Comparison of ENCODE assay signal across 8 mouse cellular contexts in the genomic region with DNA sequence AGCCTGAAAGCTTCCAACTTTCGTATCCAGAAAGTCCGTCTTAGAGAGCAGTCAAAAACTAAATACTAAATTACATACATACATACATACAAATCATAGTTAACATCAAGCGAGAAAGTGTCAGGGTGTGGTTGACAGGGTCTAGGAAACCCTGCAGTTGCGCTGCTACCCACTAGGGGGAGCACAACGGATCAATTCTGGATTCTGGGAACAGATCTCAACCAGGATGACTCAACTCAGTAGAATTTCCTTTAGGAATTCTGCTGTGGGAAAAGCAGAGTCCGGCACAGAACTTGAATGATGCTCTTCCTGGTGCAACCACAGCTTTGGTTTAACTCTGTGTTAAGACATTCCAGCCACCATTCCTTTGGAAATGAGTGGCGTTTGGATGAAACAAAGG. TPM values are rescaled to one million over a fixed set of nuclear protein-coding genes. Genes with fewer than 3 reads are reported as not detected.
A peak's percentile ranks its signal among the peaks of the same experiment; 100 is the strongest.
DNase-seq lines count a peak whose midpoint lies in the region; ATAC-seq and TF ChIP-seq lines count a peak whose summit lies in the region.

No protein-coding gene starts in this region.

- no peak overlapping the region for H3K9ac ChIP-seq in forebrain, embryonic 16.5 days (replicated peaks; ENCODE audit: low read depth, low read length)

- no peaks in the 10 kb centered on the region for H3K36me3 ChIP-seq in forebrain, embryonic 10.5 days (replicated peaks)
- no peaks in the 10 kb centered on the region for H3K36me3 ChIP-seq in forebrain, embryonic 16.5 days (ENCODE audit: control insufficient read depth, insufficient read depth)

- no peak overlapping the region for H3K4me3 ChIP-seq in forebrain, embryonic 10.5 days
- no peak overlapping the region for H3K4me3 ChIP-seq in forebrain, embryonic 16.5 days (replicated peaks; ENCODE audit: low read length)
- no peak overlapping the region for H3K4me3 ChIP-seq in left cerebral cortex, adult 2 months

- no peak overlapping the region for H3K4me2 ChIP-seq in forebrain, embryonic 16.5 days (ENCODE audit: low read length)

- no peak for ATAC-seq in forebrain, embryonic 16.5 days

- H3K27ac ChIP-seq in forebrain, embryonic 10.5 days = no peak overlapping the region
- H3K27ac ChIP-seq in forebrain, embryonic 16.5 days (ENCODE audit: low read length) = no peak overlapping the region
- no peak overlapping the region for H3K27ac ChIP-seq in left cerebral cortex, adult 2 months

- TF ChIP-seq CTCF in left cerebral cortex, adult 2 months (IDR thresholded peaks at IDR 0.05) = peak; percentile 90

- intact Hi-C loops in heart, postnatal 36 days (cut with DNase I) = no loop called here
- intact Hi-C loops in left cerebral cortex, adult 2 months (cut with DNase I) = no loop called here

- DNase-seq in forebrain, embryonic 10.5 days (ENCODE audit: extremely low spot score, low spot score) = peak; percentile 53
- DNase-seq in adrenal gland, postnatal 10 days = peak; percentile 82
- DNase-seq in forelimb bud, embryonic 11.5 days (ENCODE audit: low read depth, low spot score) = peak; percentile 59
- peak; percentile 78 to 79 for DNase-seq in heart, postnatal 36 days
- DNase-seq in left cerebral cortex, adult 2 months (ENCODE audit: extremely low spot score in 1 of 2, low spot score in 2 of 2) = peak; percentile 48 to 66
- DNase-seq in naive thymus-derived CD4-positive, alpha-beta T cell, adult 2 months (ENCODE audit: low read depth) = peak; percentile 54
- DNase-seq in thymus, postnatal 25 days = peak; percentile 46

- WGBS in forebrain, embryonic 10.5 days = 45% methylated on average over 7 of the region's 7 CpGs
- WGBS in forebrain, embryonic 16.5 days = 42% methylated on average over 7 of the region's 7 CpGs

- H3K27me3 ChIP-seq in forebrain, embryonic 10.5 days (ENCODE audit: poor library complexity, severe bottlenecking) = peaks cover 14% of the 10 kb centered on the region
- no peaks in the 10 kb centered on the region for H3K27me3 ChIP-seq in forebrain, embryonic 16.5 days (replicated peaks; ENCODE audit: control insufficient read depth, insufficient read depth, low read length)

- no peaks in the 10 kb centered on the region for H3K9me3 ChIP-seq in forebrain, embryonic 10.5 days
- H3K9me3 ChIP-seq in forebrain, embryonic 16.5 days (ENCODE audit: control insufficient read depth, low read length) = no peaks in the 10 kb centered on the region

- peaks cover 5% of the 10 kb centered on the region for H3K4me1 ChIP-seq in forebrain, embryonic 10.5 days
- H3K4me1 ChIP-seq in forebrain, embryonic 16.5 days (replicated peaks; ENCODE audit: control insufficient read depth, insufficient read depth, low read length) = peaks cover 10% of the 10 kb centered on the region

RNA-seq across cellular contexts. Expression of a gene that starts 2.3 kb away (rescaled TPM):
- polyA plus RNA-seq in forebrain, embryonic 10.5 days (2016; fragmentation: Nextera tagmentation; extraction: Ambion mirVana) = 211 and 229 TPM in 2 replicates
- 104 and 129 TPM in 2 replicates for polyA plus RNA-seq in forebrain, embryonic 16.5 days (2015; fragmentation: Nextera tagmentation; extraction: Ambion mirVana)
- 100 to 1,000 TPM; 210 to 249 TPM for total RNA-seq in adrenal gland, postnatal 10 days (2021)
- 10 to 100 TPM; 75.4 to 89.0 TPM for total RNA-seq in heart, postnatal 36 days (2021)
- total RNA-seq in left cerebral cortex, adult 2 months (2021) = 10 to 100 TPM in 1 of 2 experiments, 1 to 10 TPM in 1; 8.0 to 11.0 TPM

RNA-seq across cellular contexts. Expression of a gene that starts 32.3 kb away (rescaled TPM):
- polyA plus RNA-seq in forebrain, embryonic 10.5 days (2016; fragmentation: Nextera tagmentation; extraction: Ambion mirVana) = 93.1 and 94.7 TPM in 2 replicates
- 117 and 124 TPM in 2 replicates for polyA plus RNA-seq in forebrain, embryonic 16.5 days (2015; fragmentation: Nextera tagmentation; extraction: Ambion mirVana)
- 100 to 1,000 TPM; 204 to 207 TPM for total RNA-seq in adrenal gland, postnatal 10 days (2021)
- 100 to 1,000 TPM in 1 of 2 experiments, 10 to 100 TPM in 1; 87.6 to 103 TPM for total RNA-seq in heart, postnatal 36 days (2021)
- total RNA-seq in left cerebral cortex, adult 2 months (2021) = 10 to 100 TPM; 42.6 to 43.7 TPM

RNA-seq across cellular contexts. Expression of a gene that starts 54.1 kb away (rescaled TPM):
- polyA plus RNA-seq in forebrain, embryonic 10.5 days (2016; fragmentation: Nextera tagmentation; extraction: Ambion mirVana) = not detected in 2 replicates
- not detected in 2 replicates for polyA plus RNA-seq in forebrain, embryonic 16.5 days (2015; fragmentation: Nextera tagmentation; extraction: Ambion mirVana)
- total RNA-seq in adrenal gland, postnatal 10 days (2021) = not detected
- total RNA-seq in heart, postnatal 36 days (2021) = not detected
- not detected for total RNA-seq in left cerebral cortex, adult 2 months (2021)

Comparison
In these comparisons a context has a peak if more than half of its experiments do, and no peak if none do; other contexts are left out.
1. RNA of a gene that starts 2.3 kb away (total RNA-seq): 210 to 249 TPM in adrenal gland, postnatal 10 days and 75.4 to 89.0 TPM in heart, postnatal 36 days; 8.0 to 11.0 TPM in left cerebral cortex, adult 2 months; every median in the first group is over 4 times any median in the second.
2. Peak in every context shown above with its lines, with median percentiles within 50 percentile points of each other: DNase-seq.